Mouse (Mus musculus): ENCODE data around the gene Emid1. TPM values are rescaled to one million over a fixed set of nuclear protein-coding genes. Genes with fewer than 3 reads are reported as not detected.

The Emid1 gene
- polyA plus RNA-seq, 1 experiment from 2014 or later, result 41.9 TPM

GRCm38 (mm10) chr11:5175141-5175540 is 23.1 kb upstream of the Emid1 start:
- 86% methylated on average over 7 of the region's 7 CpGs for WGBS
- Histone ChIP-seq H3K9me3 (ENCODE audit: control insufficient read depth, low read length) (no peaks in the 10 kb centered on the region), H3K9ac (ENCODE audit: low read depth, low read length) (no peak overlapping the region), H3K27ac (replicated peaks; ENCODE audit: low read depth, low read length) (no peak overlapping the region), H3K4me2 (ENCODE audit: low read depth, low read length) (no peak overlapping the region), H3K27me3 (replicated peaks; ENCODE audit: control insufficient read depth, insufficient read depth, low read length) (no peaks in the 10 kb centered on the region), H3K36me3 (ENCODE audit: control insufficient read depth, insufficient read depth, low read length) (no peaks in the 10 kb centered on the region), H3K4me1 (ENCODE audit: control insufficient read depth, insufficient read depth, low read length) (no peaks in the 10 kb centered on the region; the same call in 1 of the 2 replicates), H3K4me3 (ENCODE audit: low read depth, low read length) (no peak overlapping the region)
- ATAC-seq (ENCODE audit: low read depth) (no peak), DNase-seq (ENCODE audit: low spot score) (no peak)

DNA sequence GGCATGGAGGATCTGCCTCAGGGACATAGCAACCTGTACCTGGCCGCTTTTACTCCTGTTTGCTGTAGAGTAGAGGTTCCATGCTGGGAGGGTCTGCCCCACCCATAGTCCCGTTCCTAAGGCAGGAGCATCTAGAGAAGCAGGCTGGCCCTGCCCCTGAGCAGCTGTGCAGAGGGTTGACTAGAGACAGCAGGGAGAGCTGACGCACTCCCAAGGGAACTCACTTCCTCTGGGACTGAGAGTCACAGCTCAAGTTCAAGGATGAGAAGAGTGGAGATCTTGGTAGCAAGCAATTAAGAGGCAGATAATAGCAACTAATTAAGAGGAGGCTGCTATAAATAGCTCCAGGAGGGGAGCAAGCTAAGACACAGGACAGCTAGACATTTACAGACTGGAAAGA is 20.8 kb upstream of the Emid1 start:
- ATAC-seq (ENCODE audit: low read depth) (peak; percentile 66; the same call in 1 of the 2 replicates), DNase-seq (ENCODE audit: low spot score) (peak; percentile 59)
- H3K4me1 ChIP-seq (ENCODE audit: control insufficient read depth, insufficient read depth, low read length), result no peaks in the 10 kb centered on the region; the same call in 1 of the 2 replicates
- no peak overlapping the region for H3K27ac ChIP-seq (replicated peaks; ENCODE audit: low read depth, low read length)
- WGBS, result 39% methylated on average over 3 of the region's 3 CpGs
- H3K4me3 ChIP-seq (ENCODE audit: low read depth, low read length), result no peak overlapping the region
- H3K36me3 ChIP-seq (ENCODE audit: control insufficient read depth, insufficient read depth, low read length), result no peaks in the 10 kb centered on the region
- H3K27me3 ChIP-seq (replicated peaks; ENCODE audit: control insufficient read depth, insufficient read depth, low read length), result no peaks in the 10 kb centered on the region
- H3K9me3 ChIP-seq (ENCODE audit: control insufficient read depth, low read length), result no peaks in the 10 kb centered on the region
- H3K9ac ChIP-seq (ENCODE audit: low read depth, low read length), result no peak overlapping the region
- no peak overlapping the region for H3K4me2 ChIP-seq (ENCODE audit: low read depth, low read length)

DNA sequence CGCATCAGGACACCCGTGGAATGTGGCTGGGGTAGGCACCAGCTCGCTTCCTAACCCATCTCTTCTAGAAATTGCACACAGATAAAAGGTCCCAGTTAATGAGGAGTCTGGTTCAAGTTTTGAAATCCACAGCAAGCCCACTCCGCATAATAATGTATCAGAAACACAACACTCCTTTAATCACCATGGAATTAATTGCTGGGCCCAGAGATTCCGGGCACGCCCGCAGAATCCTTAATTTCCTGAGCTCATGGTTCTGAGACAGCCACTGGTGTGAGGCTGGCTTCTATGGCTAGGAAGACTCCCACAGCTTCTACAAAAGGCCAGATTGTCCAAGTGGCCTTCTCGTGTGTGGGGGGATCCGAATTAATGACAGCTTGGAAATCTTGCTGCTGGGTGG is 15.3 kb upstream of the Emid1 start:
- no peaks in the 10 kb centered on the region for H3K36me3 ChIP-seq (ENCODE audit: control insufficient read depth, insufficient read depth, low read length)
- H3K4me1 ChIP-seq (ENCODE audit: control insufficient read depth, insufficient read depth, low read length), result peaks cover 21% of the 10 kb centered on the region
- no peak overlapping the region for H3K4me2 ChIP-seq (ENCODE audit: low read depth, low read length)
- WGBS, result 70% methylated on average over 9 of the region's 9 CpGs
- ATAC-seq (ENCODE audit: low read depth) (no peak), DNase-seq (ENCODE audit: low spot score) (no peak)
- H3K9ac ChIP-seq (ENCODE audit: low read depth, low read length), result no peak overlapping the region
- H3K27ac ChIP-seq (replicated peaks; ENCODE audit: low read depth, low read length), result no peak overlapping the region
- no peak overlapping the region for H3K4me3 ChIP-seq (ENCODE audit: low read depth, low read length)
- H3K9me3 ChIP-seq (ENCODE audit: control insufficient read depth, low read length), result no peaks in the 10 kb centered on the region
- H3K27me3 ChIP-seq (replicated peaks; ENCODE audit: control insufficient read depth, insufficient read depth, low read length), result no peaks in the 10 kb centered on the region

- DNase-seq (ENCODE audit: low spot score), result peak; percentile 81
- H3K9me3 ChIP-seq (ENCODE audit: control insufficient read depth, low read length), result 0 out of 2 replicates have a peak, but pooled peaks cover 5% of the 10 kb centered on the region
- no peaks in the 10 kb centered on the region for H3K27me3 ChIP-seq (replicated peaks; ENCODE audit: control insufficient read depth, insufficient read depth, low read length)
- H3K36me3 ChIP-seq (ENCODE audit: control insufficient read depth, insufficient read depth, low read length), result no peaks in the 10 kb centered on the region
- H3K4me2 ChIP-seq (ENCODE audit: low read depth, low read length), result no peak overlapping the region
- H3K4me3 ChIP-seq (ENCODE audit: low read depth, low read length), result no peak overlapping the region
- peak; percentile 72 for ATAC-seq (ENCODE audit: low read depth)
- 12% methylated on average over 7 of the region's 8 CpGs for WGBS
- peaks cover 21% of the 10 kb centered on the region for H3K4me1 ChIP-seq (ENCODE audit: control insufficient read depth, insufficient read depth, low read length)
- H3K9ac ChIP-seq (ENCODE audit: low read depth, low read length), result peak overlapping the region; percentile 5; the same call in 1 of the 2 replicates
- peak overlapping the region; percentile 73 for H3K27ac ChIP-seq (replicated peaks; ENCODE audit: low read depth, low read length)
Observed at GRCm38 (mm10) chr11:5165471-5165916, 13.4 kb upstream of the Emid1 start.

GRCm38 (mm10) chr11:5164310-5164709 is 12.3 kb upstream of the Emid1 start:
- peaks cover 21% of the 10 kb centered on the region for H3K4me1 ChIP-seq (ENCODE audit: control insufficient read depth, insufficient read depth, low read length)
- no peak for ATAC-seq (ENCODE audit: low read depth)
- H3K4me3 ChIP-seq (ENCODE audit: low read depth, low read length), result no peak overlapping the region
- no peak for DNase-seq (ENCODE audit: low spot score)
- no peaks in the 10 kb centered on the region for H3K36me3 ChIP-seq (ENCODE audit: control insufficient read depth, insufficient read depth, low read length)
- no peak overlapping the region for H3K4me2 ChIP-seq (ENCODE audit: low read depth, low read length)
- 0 out of 2 replicates have a peak, but pooled peaks cover 5% of the 10 kb centered on the region for H3K9me3 ChIP-seq (ENCODE audit: control insufficient read depth, low read length)
- WGBS, result 36% methylated on average over 8 of the region's 8 CpGs
- H3K27me3 ChIP-seq (replicated peaks; ENCODE audit: control insufficient read depth, insufficient read depth, low read length), result no peaks in the 10 kb centered on the region
- H3K27ac ChIP-seq (replicated peaks; ENCODE audit: low read depth, low read length), result peak overlapping the region; percentile 73; the same call in 1 of the 2 replicates
- no peak overlapping the region for H3K9ac ChIP-seq (ENCODE audit: low read depth, low read length)

DNA sequence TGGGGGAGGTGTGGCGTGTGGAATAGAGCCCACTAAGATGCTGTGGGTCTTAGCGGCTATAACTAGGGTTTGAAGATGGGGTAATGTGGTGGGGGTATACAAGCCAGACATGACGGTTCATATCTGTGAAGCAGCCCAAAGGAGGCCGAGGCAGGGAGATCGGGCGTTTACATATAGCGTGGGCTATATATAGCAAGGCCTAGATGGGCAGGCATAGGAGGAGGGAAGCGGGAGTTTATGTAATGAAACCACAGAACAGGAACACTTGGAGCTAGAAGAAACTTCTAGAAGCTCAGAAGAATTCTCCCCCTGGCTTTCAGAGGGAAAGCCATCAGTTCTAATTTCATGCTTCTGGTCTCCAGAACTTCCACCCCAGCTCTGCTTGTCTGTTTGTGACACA is 11.4 kb upstream of the Emid1 start:
- Histone ChIP-seq H3K4me1 (ENCODE audit: control insufficient read depth, insufficient read depth, low read length) (peaks cover 21% of the 10 kb centered on the region), H3K27ac (replicated peaks; ENCODE audit: low read depth, low read length) (no peak overlapping the region; the same call in 1 of the 2 replicates)

DNA sequence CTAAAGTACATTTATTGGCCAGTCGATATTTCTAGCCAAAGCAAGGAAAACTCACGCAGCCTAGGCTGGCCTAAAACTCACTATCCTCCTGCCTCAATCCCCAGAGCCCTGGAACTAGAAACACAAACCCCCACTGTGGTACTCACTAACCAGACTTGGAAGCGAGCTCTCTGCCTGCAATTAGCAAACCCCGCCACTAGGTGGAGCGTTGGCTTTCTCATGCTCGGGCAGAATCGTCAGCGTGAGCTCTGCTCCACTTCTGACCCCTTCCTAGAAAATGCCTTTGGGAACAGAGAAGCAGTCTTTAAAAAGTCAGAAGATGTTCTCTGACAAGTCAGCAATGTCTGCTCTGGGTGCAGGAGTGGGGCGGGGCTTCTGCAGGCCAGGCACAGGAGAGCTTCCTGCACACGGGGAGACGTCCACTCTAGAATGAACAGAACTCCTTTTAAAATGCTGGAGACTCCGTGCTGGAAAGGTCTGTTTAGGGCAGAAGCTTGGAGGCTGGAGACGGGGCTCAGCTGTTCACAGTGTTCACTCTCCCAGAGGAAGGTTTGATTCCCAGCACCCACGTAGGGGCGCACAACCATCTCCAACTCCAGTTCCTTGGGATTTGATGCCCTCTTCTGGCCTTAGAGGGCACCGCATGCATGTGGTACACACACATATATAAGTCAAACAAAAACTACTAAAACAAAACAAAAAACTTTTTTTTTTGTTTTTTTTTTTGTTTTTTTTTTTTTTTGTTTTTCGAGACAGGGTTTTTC is 8.8 kb upstream of the Emid1 start:
- ATAC-seq (ENCODE audit: low read depth), result no peak
- no peak for DNase-seq (ENCODE audit: low spot score)
- Histone ChIP-seq H3K36me3 (ENCODE audit: control insufficient read depth, insufficient read depth, low read length) (no peaks in the 10 kb centered on the region), H3K27ac (replicated peaks; ENCODE audit: low read depth, low read length) (no peak overlapping the region), H3K9ac (ENCODE audit: low read depth, low read length) (no peak overlapping the region), H3K4me1 (ENCODE audit: control insufficient read depth, insufficient read depth, low read length) (peaks cover 21% of the 10 kb centered on the region), H3K27me3 (replicated peaks; ENCODE audit: control insufficient read depth, insufficient read depth, low read length) (no peaks in the 10 kb centered on the region), H3K4me3 (ENCODE audit: low read depth, low read length) (no peak overlapping the region), H3K4me2 (ENCODE audit: low read depth, low read length) (no peak overlapping the region), H3K9me3 (ENCODE audit: control insufficient read depth, low read length) (0 out of 2 replicates have a peak, but pooled peaks cover 5% of the 10 kb centered on the region)
- WGBS, result 73% methylated on average over 17 of the region's 17 CpGs

More for the DNA sequence above, 11.4 kb upstream of the Emid1 start:
- no peak for ATAC-seq (ENCODE audit: low read depth)
- no peak for DNase-seq (ENCODE audit: low spot score)
- H3K36me3 ChIP-seq (ENCODE audit: control insufficient read depth, insufficient read depth, low read length), result no peaks in the 10 kb centered on the region
- no peak overlapping the region for H3K4me3 ChIP-seq (ENCODE audit: low read depth, low read length)
- WGBS, result 82% methylated on average over 8 of the region's 8 CpGs
- H3K9me3 ChIP-seq (ENCODE audit: control insufficient read depth, low read length), result 0 out of 2 replicates have a peak, but pooled peaks cover 5% of the 10 kb centered on the region
- no peaks in the 10 kb centered on the region for H3K27me3 ChIP-seq (replicated peaks; ENCODE audit: control insufficient read depth, insufficient read depth, low read length)
- H3K9ac ChIP-seq (ENCODE audit: low read depth, low read length), result no peak overlapping the region
- no peak overlapping the region for H3K4me2 ChIP-seq (ENCODE audit: low read depth, low read length)

DNA sequence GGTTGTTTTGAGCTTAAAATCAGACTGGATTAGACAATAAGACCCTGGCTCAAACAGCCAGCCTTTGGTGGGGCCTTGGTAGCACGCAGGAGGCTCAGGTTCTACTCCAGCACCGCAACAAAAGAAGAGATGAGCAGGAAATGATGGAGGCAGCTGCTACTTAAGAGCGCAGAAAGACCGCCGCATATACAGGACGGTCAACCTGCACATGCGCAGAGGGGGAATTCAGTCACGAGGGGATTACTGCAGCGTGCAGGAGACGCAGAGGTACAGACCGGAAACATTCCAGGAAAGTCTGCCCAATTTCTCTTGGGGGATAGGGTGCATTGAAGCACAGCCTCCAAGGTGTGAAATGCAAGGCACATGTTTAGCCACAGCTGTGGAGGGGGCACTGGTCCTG is 6.0 kb upstream of the Emid1 start:
- Histone ChIP-seq H3K9me3 (ENCODE audit: control insufficient read depth, low read length) (0 out of 2 replicates have a peak, but pooled peaks cover 5% of the 10 kb centered on the region), H3K9ac (ENCODE audit: low read depth, low read length) (no peak overlapping the region), H3K27me3 (replicated peaks; ENCODE audit: control insufficient read depth, insufficient read depth, low read length) (no peaks in the 10 kb centered on the region), H3K4me2 (ENCODE audit: low read depth, low read length) (no peak overlapping the region), H3K27ac (replicated peaks; ENCODE audit: low read depth, low read length) (no peak overlapping the region), H3K4me1 (ENCODE audit: control insufficient read depth, insufficient read depth, low read length) (peaks cover 9% of the 10 kb centered on the region; the same call in 1 of the 2 replicates), H3K4me3 (ENCODE audit: low read depth, low read length) (no peak overlapping the region), H3K36me3 (ENCODE audit: control insufficient read depth, insufficient read depth, low read length) (no peaks in the 10 kb centered on the region)
- DNase-seq (ENCODE audit: low spot score) (no peak), ATAC-seq (ENCODE audit: low read depth) (no peak; the same call in 1 of the 2 replicates)
- 72% methylated on average over 11 of the region's 11 CpGs for WGBS

All from embryonic facial prominence, embryonic 14.5 days (tissue).